Comparison of ENCODE assay signal across 9 mouse cellular contexts in genomic region chr9:63108580-63108979, GRCm38 (mm10). TPM values are rescaled to one million over a fixed set of nuclear protein-coding genes. Genes with fewer than 3 reads are reported as not detected.
A peak's percentile ranks its signal among the peaks of the same experiment; 100 is the strongest.
DNase-seq lines count a peak whose midpoint lies in the region; ATAC-seq and TF ChIP-seq lines count a peak whose summit lies in the region.
"Had no signal": no experiment of that assay in that cellular context is flagged by ENCODE, and none has a peak within 500 bp of the region (broad histone marks: within the 10 kb centered on the region; RNA-seq: fewer than 3 reads in every experiment).

No protein-coding gene starts in this region.

- H3K27ac ChIP-seq in embryonic fibroblast, embryonic 13.5 days (ENCODE audit: insufficient read depth, low read length) = peak overlapping the region; percentile 95
- H3K27ac ChIP-seq in hindbrain, embryonic 14.5 days = peak overlapping the region; percentile 65

- H3K36me3 ChIP-seq in hindbrain, embryonic 14.5 days (replicated peaks; ENCODE audit: control insufficient read depth, insufficient read depth) = no peaks in the 10 kb centered on the region
- no peaks in the 10 kb centered on the region for H3K36me3 ChIP-seq in myocyte (ENCODE audit: control insufficient read depth, insufficient read depth)

- no peaks in the 10 kb centered on the region for H3K4me1 ChIP-seq in embryonic fibroblast, embryonic 13.5 days (ENCODE audit: control insufficient read depth, insufficient read depth, low read length)
- H3K4me1 ChIP-seq in hindbrain, embryonic 14.5 days (replicated peaks; ENCODE audit: control insufficient read depth, insufficient read depth, low read length) = peaks cover 12% of the 10 kb centered on the region; the same call in 1 of the 2 replicates

- no peaks in the 10 kb centered on the region for H3K79me2 ChIP-seq in myocyte (ENCODE audit: control insufficient read depth, insufficient read depth)

- no peak overlapping the region for H3ac ChIP-seq in myocyte (ENCODE audit: control insufficient read depth, insufficient read length)

- 36% methylated on average over 4 of the region's 4 CpGs for WGBS in hindbrain, embryonic 14.5 days

- peak overlapping the region; percentile 78 for H3K4me2 ChIP-seq in hindbrain, embryonic 14.5 days (replicated peaks)
- peak overlapping the region; percentile 73 for H3K4me2 ChIP-seq in myocyte (ENCODE audit: low read depth)

- H3K9ac ChIP-seq in hindbrain, embryonic 14.5 days = peak overlapping the region; percentile 50

- H3K9me3 ChIP-seq in hindbrain, embryonic 14.5 days (ENCODE audit: control insufficient read depth, low read length) = no peaks in the 10 kb centered on the region

- no peaks in the 10 kb centered on the region for H3K27me3 ChIP-seq in hindbrain, embryonic 14.5 days (ENCODE audit: control insufficient read depth, insufficient read depth, low read length)
- no peaks in the 10 kb centered on the region for H3K27me3 ChIP-seq in myocyte (ENCODE audit: control insufficient read depth, insufficient read depth, insufficient read length)
- H3K27me3 ChIP-seq: Patski had no signal

- H3K4me3 ChIP-seq in embryonic fibroblast, embryonic 13.5 days (ENCODE audit: insufficient read depth, low read length) = peak overlapping the region; percentile 43
- peak overlapping the region; percentile 36 for H3K4me3 ChIP-seq in hindbrain, embryonic 14.5 days (replicated peaks; ENCODE audit: low read length)
- peak overlapping the region; percentile 17 for H3K4me3 ChIP-seq in myocyte

- peak; percentile 12 for DNase-seq in layer of hippocampus, postnatal 14 days (ENCODE audit: low spot score in 2 of 2)
- no peak for DNase-seq in layer of hippocampus, postnatal 10 days (ENCODE audit: low spot score in 2 of 2)
- DNase-seq in hindbrain, embryonic 14.5 days (ENCODE audit: low spot score) = no peak
- DNase-seq in liver = peak; percentile 21
- DNase-seq in ovary, adult 18-20 months (ENCODE audit: low spot score) = no peak
- no peak for DNase-seq in thymus, postnatal 0 days (ENCODE audit: low spot score)

- TF ChIP-seq POLR2A in embryonic fibroblast, embryonic 13.5 days (IDR thresholded peaks at IDR 0.05; ENCODE audit: low read depth, low read length) = no peak
- no peak for TF ChIP-seq POLR2A in myocyte (IDR thresholded peaks at IDR 0.05; ENCODE audit: insufficient read length, low read depth)

- no peak for TF ChIP-seq CTCF in embryonic fibroblast, embryonic 13.5 days (IDR thresholded peaks at IDR 0.05; ENCODE audit: borderline replicate concordance, insufficient read depth, low read length)

- no peak for ATAC-seq in hindbrain, embryonic 14.5 days (ENCODE audit: low FRiP score)

TF ChIP-seq in myocyte, 11 proteins besides CTCF, POLR2A, EP300 and RAD21:
- no peak for TF ChIP-seq MYOD1 (IDR thresholded peaks at IDR 0.05; ENCODE audit: control insufficient read depth in 1 of 3, insufficient read length in 2 of 3, low read depth in 2 of 3)
- TF ChIP-seq MYOG (IDR thresholded peaks at IDR 0.05; ENCODE audit: control insufficient read depth in 1 of 3, insufficient read depth in 1 of 3, insufficient read length in 2 of 3, low read depth in 2 of 3) = no peak
- TF ChIP-seq REST (IDR thresholded peaks at IDR 0.05; ENCODE audit: insufficient read depth, insufficient read length) = no peak
- no peak for TF ChIP-seq USF1 (IDR thresholded peaks at IDR 0.05; ENCODE audit: low read depth)
- no peak for TF ChIP-seq CEBPB (IDR thresholded peaks at IDR 0.05; ENCODE audit: insufficient read depth, poor library complexity, severe bottlenecking)
- TF ChIP-seq SRF (IDR thresholded peaks at IDR 0.05; ENCODE audit: control insufficient read depth, insufficient read length, low read depth) = no peak
- no peak for TF ChIP-seq TCF12 (IDR thresholded peaks at IDR 0.05; ENCODE audit: insufficient read depth, poor library complexity, severe bottlenecking)
- no peak for TF ChIP-seq E2F4 (IDR thresholded peaks at IDR 0.05; ENCODE audit: insufficient read depth)
- TF ChIP-seq POLR2AphosphoS2 (IDR thresholded peaks at IDR 0.05; ENCODE audit: insufficient read length, low read depth) = no peak
- no peak for TF ChIP-seq TCF3 (IDR thresholded peaks at IDR 0.05; ENCODE audit: insufficient read length, low read depth)
- TF ChIP-seq MAX (IDR thresholded peaks at IDR 0.05; ENCODE audit: low read depth) = no peak

RNA-seq across cellular contexts. Expression of gene Skor1, which starts 40.2 kb away (rescaled TPM):
- under 1 TPM; 0.09 to 0.57 TPM for total RNA-seq in layer of hippocampus, postnatal 14 days (2021)
- under 1 TPM; 0.09 to 0.20 TPM for total RNA-seq in layer of hippocampus, postnatal 10 days (2021)
- not detected in 2 replicates for polyA plus RNA-seq in embryonic fibroblast, embryonic 13.5 days (2011; ENCODE audit: insufficient read length, low read depth, missing spikeins)
- polyA plus RNA-seq in hindbrain, embryonic 14.5 days (2014; fragmentation: Nextera tagmentation; extraction: Ambion mirVana) = 19.5 and 21.5 TPM in 2 replicates
- 0.01 TPM for polyA plus RNA-seq in myocyte (2012; fragmentation: generic; extraction: Trizol)
- 0.10 TPM in 1 of 2 replicates, not detected in the other for polyA plus RNA-seq in thymus, postnatal 0 days (2015; fragmentation: Nextera tagmentation; extraction: Ambion mirVana)

Comparison
In these comparisons a context has a peak if more than half of its experiments do, and no peak if none do; other contexts are left out.
1. DNase-seq: peak in layer of hippocampus, postnatal 14 days (2 of 2) and liver (single experiment); none in layer of hippocampus, postnatal 10 days (0 of 2), hindbrain, embryonic 14.5 days (single experiment), ovary, adult 18-20 months (single experiment) and thymus, postnatal 0 days (single experiment).
2. RNA of gene Skor1, which starts 40.2 kb away (polyA plus RNA-seq): 19.5 to 21.5 TPM in hindbrain, embryonic 14.5 days; 0.10 TPM in thymus, postnatal 0 days, 0.01 TPM in myocyte (single experiment) and not detected in embryonic fibroblast, embryonic 13.5 days; every median in the first group is over 10 times any median in the second.
3. Peak in every context shown above with its lines, with median percentiles within 50 percentile points of each other: H3K4me3 ChIP-seq.